Mouse (Mus musculus): ENCODE data around the gene Rbm28. TPM values are rescaled to one million over a fixed set of nuclear protein-coding genes. Genes with fewer than 3 reads are reported as not detected.

The Rbm28 gene
- polyA plus RNA-seq, 1 experiment = 33.8 TPM

DNA sequence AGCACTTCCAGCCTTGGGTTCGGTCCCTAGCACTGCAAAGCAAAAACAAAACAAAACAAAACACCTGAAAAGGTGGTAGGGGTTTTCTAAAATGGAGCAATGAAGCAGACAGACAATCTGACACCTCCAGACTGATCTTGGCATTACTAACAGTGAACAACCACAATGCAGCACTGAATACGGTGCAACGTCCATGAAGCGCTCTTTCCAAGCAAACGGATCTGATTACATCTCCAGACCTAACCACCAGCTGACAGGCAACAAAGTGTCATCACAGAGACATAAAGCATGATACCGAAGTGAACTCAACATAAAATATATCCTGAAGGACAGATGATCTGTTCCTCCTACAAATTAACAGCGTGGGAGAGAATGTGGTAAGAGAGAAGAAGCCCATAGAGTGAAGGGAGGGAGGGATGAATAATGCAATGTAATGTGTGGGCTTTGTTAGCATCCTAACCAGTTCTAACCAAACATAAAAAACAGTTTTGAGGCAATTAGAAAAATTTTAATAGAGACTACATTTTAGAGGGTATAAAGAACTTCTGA is 37.9 kb downstream of the Rbm28 start:
- Histone ChIP-seq H3K27ac (replicated peaks; ENCODE audit: low read depth, low read length) (no peak overlapping the region), H3K4me3 (ENCODE audit: insufficient read depth, low read depth, low read length) (no peak overlapping the region), H3K4me1 (ENCODE audit: control insufficient read depth, insufficient read depth, insufficient read length, low read length) (no peaks in the 10 kb centered on the region)

DNA sequence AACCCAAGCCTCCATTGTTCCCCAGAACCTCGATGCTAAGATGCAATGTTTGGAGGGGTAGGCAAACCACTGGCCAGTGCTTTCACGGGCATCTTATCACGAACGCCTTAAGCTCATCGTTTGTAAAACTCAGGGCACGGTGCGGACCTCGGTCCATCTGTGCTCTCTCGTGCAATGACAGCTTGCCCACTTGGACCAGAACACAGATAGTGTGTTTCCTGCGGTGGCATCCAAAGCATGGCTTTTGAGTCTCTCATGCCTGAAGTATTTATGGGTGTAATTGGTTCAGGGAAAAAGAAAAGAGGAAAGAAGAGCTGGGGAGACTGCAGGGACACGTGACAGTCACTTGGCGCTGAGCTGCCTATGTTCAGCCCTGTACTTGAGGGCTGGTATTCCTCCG is 44.8 kb downstream of the Rbm28 start:
- Histone ChIP-seq H3K4me1 (ENCODE audit: control insufficient read depth, insufficient read depth, insufficient read length, low read length) (peaks cover 16% of the 10 kb centered on the region), H3K27ac (replicated peaks; ENCODE audit: low read depth, low read length) (no peak overlapping the region), H3K4me3 (ENCODE audit: insufficient read depth, low read depth, low read length) (no peak overlapping the region)

DNA sequence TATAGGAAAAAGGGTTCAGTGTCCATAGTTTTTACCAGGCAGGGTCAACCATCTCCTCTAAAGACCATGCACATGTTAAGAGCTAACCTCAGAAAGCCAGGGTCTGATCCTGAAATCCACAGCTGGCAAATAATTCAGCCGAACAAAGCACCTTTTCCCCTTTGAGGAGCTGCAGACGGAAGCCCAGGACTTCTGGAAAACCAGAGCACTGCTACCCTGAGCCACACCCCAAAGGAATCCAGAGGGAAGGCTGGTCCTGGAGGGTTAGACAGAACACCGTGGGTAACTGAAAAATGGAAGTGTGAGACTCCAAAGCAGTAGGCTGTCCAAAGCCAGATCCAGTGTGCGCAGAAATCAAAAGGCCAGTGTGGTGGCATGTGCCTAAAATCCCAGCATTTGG is 45.8 kb downstream of the Rbm28 start:
- peaks cover 16% of the 10 kb centered on the region for H3K4me1 ChIP-seq (ENCODE audit: control insufficient read depth, insufficient read depth, insufficient read length, low read length)
- H3K4me3 ChIP-seq (ENCODE audit: insufficient read depth, low read depth, low read length) = no peak overlapping the region
- no peak overlapping the region for H3K27ac ChIP-seq (replicated peaks; ENCODE audit: low read depth, low read length)

DNA sequence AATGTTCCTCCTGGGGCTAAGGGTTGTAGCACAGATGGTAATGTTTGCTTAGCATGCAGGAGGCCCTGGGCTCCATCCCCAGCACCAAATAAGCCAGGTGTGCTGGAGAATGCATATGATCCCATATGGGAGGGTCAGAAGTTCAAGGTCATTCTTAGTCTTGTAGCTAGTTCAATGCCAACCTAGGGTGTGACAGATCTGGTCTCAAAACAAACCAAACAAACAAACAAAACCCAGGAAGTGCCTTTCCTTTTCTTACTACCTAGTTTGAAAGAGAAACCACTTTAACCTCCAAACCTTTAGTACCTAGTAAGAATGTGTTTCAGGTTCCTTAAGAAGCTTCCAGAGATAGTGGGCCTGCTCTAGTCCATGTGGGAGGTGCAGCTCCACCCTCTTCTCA is 46.6 kb downstream of the Rbm28 start:
- no peak overlapping the region for H3K4me3 ChIP-seq (ENCODE audit: insufficient read depth, low read depth, low read length)
- peaks cover 16% of the 10 kb centered on the region for H3K4me1 ChIP-seq (ENCODE audit: control insufficient read depth, insufficient read depth, insufficient read length, low read length)
- H3K27ac ChIP-seq (replicated peaks; ENCODE audit: low read depth, low read length) = no peak overlapping the region

DNA sequence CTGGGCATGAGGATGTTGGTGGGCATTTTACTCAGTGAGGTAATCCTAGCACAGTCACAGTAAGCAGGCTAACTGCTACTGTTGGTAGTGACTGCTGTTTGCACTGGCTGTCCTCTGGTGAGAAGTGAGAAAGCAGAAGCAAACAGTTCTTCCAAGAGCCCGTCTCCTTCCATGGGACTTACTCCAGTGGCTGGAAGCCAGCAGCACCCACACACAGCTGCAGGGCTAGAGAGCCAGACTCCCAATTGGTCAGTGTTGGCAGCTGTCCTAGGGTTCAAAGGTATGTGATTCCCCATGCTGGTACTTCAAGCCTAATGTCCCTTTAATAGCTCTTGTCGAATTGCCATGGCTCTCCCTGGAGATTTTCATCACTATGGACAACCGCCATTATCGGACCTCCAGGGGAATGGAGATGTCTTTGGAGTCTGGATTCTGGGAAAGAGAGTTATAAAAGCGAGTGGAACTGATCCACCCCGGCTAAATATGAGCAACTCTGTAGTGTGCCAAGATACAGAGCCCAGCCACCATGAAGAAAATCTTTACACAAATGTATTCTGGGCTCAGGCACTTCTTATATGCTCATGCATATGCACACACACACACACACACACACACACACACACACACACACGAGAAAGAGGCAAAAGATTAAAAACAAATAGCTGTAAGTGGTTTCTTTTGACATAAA is 47.2 kb downstream of the Rbm28 start:
- Histone ChIP-seq H3K4me1 (ENCODE audit: control insufficient read depth, insufficient read depth, insufficient read length, low read length) (peaks cover 16% of the 10 kb centered on the region), H3K27ac (replicated peaks; ENCODE audit: low read depth, low read length) (no peak overlapping the region), H3K4me3 (ENCODE audit: insufficient read depth, low read depth, low read length) (no peak overlapping the region)

DNA sequence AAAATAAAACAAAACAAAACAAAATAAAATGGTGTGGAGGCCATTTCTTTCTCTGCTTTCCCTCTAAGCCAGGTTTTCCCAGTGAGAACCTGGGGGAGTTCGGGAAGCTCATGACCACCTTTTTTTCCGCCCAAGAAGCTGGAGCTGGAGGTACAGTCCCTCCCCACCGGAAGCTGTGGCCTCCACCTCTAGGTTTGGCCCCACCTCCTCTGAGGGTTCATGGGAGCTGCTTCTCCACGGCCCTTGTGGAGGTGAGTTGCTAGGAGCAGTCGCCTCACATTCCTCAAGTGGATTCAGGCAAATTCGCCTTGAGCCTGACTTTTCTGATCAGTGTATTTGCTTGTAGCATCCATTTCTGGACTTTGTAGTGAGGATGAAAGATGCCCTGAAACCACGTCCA is 49.0 kb downstream of the Rbm28 start:
- Histone ChIP-seq H3K4me1 (ENCODE audit: control insufficient read depth, insufficient read depth, insufficient read length, low read length) (peaks cover 16% of the 10 kb centered on the region), H3K4me3 (ENCODE audit: insufficient read depth, low read depth, low read length) (no peak overlapping the region), H3K27ac (replicated peaks; ENCODE audit: low read depth, low read length) (no peak overlapping the region)

DNA sequence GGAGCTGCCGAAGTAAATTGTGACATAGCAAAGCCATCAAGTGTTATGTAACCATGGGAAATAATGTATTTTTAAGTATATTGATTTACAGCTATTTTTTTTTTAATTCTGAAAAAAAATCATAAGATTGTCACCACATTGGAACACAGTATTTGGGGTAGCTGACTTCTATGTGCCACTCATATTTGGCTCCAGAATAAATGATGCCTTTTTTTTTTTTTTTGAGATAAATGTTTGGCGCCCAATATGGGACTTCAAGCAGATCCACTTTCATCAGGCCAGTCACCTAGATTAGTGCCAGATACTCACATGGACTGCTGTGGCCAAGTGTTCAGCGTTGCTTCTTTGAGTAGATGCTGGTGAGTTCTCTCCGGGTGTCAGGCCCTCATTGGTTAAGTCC is 53.3 kb downstream of the Rbm28 start:
- Histone ChIP-seq H3K4me1 (ENCODE audit: control insufficient read depth, insufficient read depth, insufficient read length, low read length) (peaks cover 4% of the 10 kb centered on the region; the same call in 1 of the 2 replicates), H3K4me3 (ENCODE audit: insufficient read depth, low read depth, low read length) (no peak overlapping the region), H3K27ac (replicated peaks; ENCODE audit: low read depth, low read length) (no peak overlapping the region)

DNA sequence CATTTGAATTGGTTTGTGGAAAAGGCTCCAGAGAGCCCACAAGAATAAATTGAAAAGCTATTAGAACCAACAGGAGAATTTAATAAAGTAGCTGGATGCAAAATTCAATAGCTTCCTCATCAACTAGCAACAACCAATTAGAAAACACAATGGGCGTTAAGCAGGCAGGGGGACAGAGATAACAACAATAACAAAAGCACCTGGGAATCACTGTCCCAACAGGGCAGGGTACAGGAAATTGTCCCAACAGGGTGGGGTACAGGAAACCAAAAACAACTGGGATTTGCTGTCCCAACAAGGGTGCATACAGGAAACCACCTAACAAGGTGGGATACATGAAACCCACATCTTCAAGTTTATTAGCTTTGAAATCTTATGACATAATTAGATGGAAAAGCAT is 56.4 kb downstream of the Rbm28 start:
- Histone ChIP-seq H3K27ac (replicated peaks; ENCODE audit: low read depth, low read length) (no peak overlapping the region), H3K4me1 (ENCODE audit: control insufficient read depth, insufficient read depth, insufficient read length, low read length) (peaks cover 4% of the 10 kb centered on the region; the same call in 1 of the 2 replicates), H3K4me3 (ENCODE audit: insufficient read depth, low read depth, low read length) (no peak overlapping the region)

DNA sequence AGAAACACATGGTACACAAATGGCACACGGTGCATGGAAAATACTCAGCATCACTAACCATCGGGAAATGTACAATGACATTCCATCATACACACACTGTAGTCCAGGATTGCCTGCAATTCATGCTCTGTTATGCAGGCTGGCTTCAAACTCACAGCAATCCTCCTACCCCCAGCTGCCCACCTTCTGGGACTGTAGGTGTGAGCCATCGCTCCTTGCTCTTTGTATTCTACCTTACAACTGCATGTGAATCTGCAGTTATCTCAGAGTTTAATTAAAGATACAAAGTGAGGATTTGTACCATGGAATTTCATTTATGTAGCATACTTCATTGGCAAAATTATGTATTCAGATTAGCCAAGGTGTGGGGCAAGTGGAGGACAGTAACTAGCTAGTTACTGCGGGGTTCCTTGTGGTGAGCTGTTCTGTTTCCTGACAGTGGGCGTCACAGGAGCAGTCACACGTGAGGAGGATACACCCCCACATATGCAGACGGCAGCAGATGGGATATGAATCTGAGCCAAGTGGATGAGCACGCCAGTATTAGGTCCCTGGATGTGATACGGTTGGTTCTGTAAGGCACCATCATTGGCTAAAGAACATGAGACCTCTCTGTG is 63.5 kb downstream of the Rbm28 start:
- Histone ChIP-seq H3K4me3 (ENCODE audit: insufficient read depth, low read depth, low read length) (no peak overlapping the region), H3K4me1 (ENCODE audit: control insufficient read depth, insufficient read depth, insufficient read length, low read length) (no peaks in the 10 kb centered on the region), H3K27ac (replicated peaks; ENCODE audit: low read depth, low read length) (no peak overlapping the region)

DNA sequence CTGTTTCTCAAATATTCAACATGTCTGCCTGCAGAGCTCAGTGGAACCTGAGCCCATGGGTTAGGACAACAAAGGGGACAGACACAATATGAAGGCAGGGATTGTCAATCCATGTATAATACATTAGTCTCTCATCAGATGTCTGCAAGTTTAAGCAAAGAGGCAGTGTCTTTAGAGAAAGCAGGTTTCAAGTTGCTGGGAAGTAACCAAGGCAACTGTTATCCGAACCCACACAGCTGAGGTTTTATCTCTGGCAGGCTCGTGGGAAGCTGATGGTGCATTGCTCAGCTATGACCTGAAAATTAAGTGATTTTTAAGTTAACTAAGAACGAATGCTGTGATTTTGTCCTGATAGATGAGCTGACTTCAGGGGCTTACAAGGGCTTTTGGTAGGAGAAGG is 64.4 kb downstream of the Rbm28 start:
- no peaks in the 10 kb centered on the region for H3K4me1 ChIP-seq (ENCODE audit: control insufficient read depth, insufficient read depth, insufficient read length, low read length)
- no peak overlapping the region for H3K4me3 ChIP-seq (ENCODE audit: insufficient read depth, low read depth, low read length)
- H3K27ac ChIP-seq (replicated peaks; ENCODE audit: low read depth, low read length) = no peak overlapping the region

DNA sequence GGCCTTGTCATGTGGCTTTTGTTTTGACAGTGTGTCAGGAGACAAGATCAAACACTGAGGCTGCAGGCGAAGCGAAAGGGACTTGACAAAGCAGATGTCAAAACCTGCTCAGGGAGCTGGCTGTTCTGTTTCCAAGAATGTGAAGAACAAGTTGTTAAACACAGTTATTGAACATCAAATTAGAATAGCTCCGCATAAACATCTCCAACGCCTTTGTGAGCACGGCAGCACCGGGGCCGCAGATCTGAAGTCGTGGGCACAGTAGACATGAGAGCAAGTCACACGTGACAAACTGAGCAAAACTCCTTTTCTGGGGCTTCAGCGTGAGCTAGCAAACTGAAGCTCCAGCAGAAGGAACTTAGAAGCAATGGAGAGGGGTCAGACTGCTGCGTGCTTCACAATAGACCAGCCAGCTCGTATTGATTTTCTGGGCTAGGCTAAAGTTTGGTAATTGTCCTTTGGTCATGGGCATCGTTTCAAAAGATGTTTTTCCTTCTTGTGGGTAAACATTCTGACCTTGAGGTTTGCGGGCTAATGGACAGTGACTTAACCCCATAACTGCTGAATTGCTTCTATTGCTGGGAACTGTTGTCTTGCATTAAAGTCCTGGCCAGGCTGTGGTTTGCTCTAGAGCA is 65.2 kb downstream of the Rbm28 start:
- Histone ChIP-seq H3K4me3 (ENCODE audit: insufficient read depth, low read depth, low read length) (no peak overlapping the region), H3K4me1 (ENCODE audit: control insufficient read depth, insufficient read depth, insufficient read length, low read length) (no peaks in the 10 kb centered on the region), H3K27ac (replicated peaks; ENCODE audit: low read depth, low read length) (no peak overlapping the region)

DNA sequence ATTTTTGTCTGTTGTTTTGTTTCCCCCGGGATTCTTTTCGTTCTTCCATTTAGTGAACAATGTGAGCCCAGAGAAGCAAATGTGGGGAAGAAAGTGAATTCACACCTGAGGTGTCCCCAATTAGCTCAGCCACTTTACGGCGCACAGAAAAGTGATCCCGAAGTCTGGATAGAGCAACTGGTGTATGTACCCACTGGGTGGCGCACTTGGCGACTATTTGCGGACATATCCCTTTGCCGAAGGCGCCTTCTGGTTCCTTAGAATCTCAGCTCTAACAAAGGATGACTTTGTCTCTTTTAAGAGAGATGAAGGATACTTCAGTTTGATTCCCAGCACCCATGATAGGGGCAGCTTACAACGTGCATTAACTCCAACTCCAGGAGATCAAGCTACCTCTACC is 71.9 kb downstream of the Rbm28 start:
- no peak overlapping the region for H3K27ac ChIP-seq (replicated peaks; ENCODE audit: low read depth, low read length)
- H3K4me1 ChIP-seq (ENCODE audit: control insufficient read depth, insufficient read depth, insufficient read length, low read length) = peaks cover 4% of the 10 kb centered on the region; the same call in 1 of the 2 replicates
- H3K4me3 ChIP-seq (ENCODE audit: insufficient read depth, low read depth, low read length) = no peak overlapping the region

DNA sequence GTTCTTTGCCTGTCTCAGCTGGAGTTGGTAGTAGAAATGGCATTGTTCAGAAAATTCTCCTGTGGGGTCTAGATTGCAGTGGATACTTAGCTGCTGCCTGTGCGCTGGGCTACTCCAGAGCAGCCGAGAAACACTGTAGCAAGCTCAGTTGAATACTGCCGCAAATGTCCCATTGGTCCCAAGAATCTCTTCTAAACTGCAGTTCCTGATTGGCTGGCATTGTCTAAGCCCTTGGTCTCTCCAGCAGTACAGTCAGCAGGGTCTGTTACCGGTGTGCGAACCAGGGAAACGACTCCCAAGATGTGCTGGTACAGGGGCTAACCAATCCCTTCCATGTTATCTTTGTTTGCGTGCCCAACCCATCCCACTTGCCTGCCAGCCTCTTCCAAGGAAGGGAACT is 72.6 kb downstream of the Rbm28 start:
- no peak overlapping the region for H3K27ac ChIP-seq (replicated peaks; ENCODE audit: low read depth, low read length)
- H3K4me3 ChIP-seq (ENCODE audit: insufficient read depth, low read depth, low read length) = no peak overlapping the region
- H3K4me1 ChIP-seq (ENCODE audit: control insufficient read depth, insufficient read depth, insufficient read length, low read length) = peaks cover 7% of the 10 kb centered on the region; the same call in 1 of the 2 replicates

DNA sequence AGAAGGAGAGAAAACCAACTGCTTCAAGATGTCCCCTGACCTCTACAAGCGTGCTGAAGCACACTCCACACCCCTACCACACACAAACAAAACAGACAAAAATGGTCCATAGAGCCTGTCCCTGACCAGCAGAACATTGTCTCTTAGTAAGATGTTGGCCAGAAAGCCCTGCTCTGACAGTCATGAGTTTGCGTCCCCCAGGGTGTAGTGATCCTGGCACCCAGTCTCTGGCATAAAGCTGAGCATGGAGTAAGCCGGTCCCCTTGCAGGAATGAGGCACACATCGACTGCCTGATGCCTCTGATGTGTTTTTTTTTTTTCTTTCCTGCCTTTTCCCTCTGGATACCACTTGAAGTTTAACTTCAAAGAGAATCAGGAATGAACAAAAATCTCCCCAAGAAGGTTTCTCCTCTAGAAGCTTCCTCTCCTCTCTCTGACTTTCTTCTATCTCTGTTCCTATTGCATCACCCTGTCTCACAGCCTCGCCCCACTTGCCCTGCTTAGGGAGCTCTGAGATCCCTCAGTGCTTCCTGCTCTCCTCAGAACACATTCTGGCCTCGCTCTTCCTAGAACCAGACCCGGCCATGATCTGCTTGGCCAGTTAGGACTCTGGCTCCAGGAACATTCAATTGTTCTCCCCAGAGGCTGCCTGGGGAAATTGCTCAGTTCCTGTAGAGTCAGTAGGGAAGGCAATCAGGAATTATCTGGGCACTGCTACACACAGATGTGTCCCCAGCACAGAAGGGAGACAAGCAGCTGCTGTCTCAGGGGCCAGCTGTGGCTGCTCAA is 76.7 kb downstream of the Rbm28 start:
- Histone ChIP-seq H3K4me1 (ENCODE audit: control insufficient read depth, insufficient read depth, insufficient read length, low read length) (peaks cover 7% of the 10 kb centered on the region; the same call in 1 of the 2 replicates), H3K27ac (replicated peaks; ENCODE audit: low read depth, low read length) (peak overlapping the region; percentile 84), H3K4me3 (ENCODE audit: insufficient read depth, low read depth, low read length) (no peak overlapping the region)

DNA sequence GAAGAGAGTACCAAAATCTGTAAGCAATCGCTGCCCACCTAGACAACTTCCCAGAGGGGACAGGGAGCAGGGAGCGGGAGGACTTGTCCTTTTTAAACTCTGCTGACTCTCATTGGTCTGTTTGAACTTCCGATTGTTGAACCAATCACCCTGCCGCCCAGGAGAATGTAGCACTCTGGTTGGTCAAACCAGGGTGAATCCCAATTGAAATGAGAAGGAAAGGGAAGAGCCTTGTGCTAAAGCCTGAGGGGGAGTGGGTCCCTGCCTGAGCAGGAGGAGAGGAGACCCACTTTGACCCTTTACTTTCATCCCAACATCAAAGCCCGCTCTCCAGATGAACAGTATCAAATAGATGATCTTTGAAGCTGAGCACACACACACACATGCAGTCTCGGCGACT is 80.4 kb downstream of the Rbm28 start:
- peaks cover 7% of the 10 kb centered on the region; the same call in 1 of the 2 replicates for H3K4me1 ChIP-seq (ENCODE audit: control insufficient read depth, insufficient read depth, insufficient read length, low read length)
- H3K4me3 ChIP-seq (ENCODE audit: insufficient read depth, low read depth, low read length) = no peak overlapping the region
- no peak overlapping the region for H3K27ac ChIP-seq (replicated peaks; ENCODE audit: low read depth, low read length)

Measured in brown adipose tissue, adult 24 weeks (tissue).